Mouse (Mus musculus): ENCODE data around the gene Usp25. TPM values are rescaled to one million over a fixed set of nuclear protein-coding genes. Genes with fewer than 3 reads are reported as not detected.

Gene Usp25
- 14.9 and 17.2 TPM in 2 replicates for polyA plus RNA-seq (2012; rRNA removed)

- no peak for DNase-seq (ENCODE audit: low read depth)
Observed at GRCm38 (mm10) chr16:77013427-77014320, at the start of gene Usp25. Gene Usp25 (plus strand): TSS chr16:77013706.

GRCm38 (mm10) chr16:76967593-76968275 lies 45.8 kb upstream of the Usp25 start:
- DNase-seq (ENCODE audit: low read depth), result no peak

DNA sequence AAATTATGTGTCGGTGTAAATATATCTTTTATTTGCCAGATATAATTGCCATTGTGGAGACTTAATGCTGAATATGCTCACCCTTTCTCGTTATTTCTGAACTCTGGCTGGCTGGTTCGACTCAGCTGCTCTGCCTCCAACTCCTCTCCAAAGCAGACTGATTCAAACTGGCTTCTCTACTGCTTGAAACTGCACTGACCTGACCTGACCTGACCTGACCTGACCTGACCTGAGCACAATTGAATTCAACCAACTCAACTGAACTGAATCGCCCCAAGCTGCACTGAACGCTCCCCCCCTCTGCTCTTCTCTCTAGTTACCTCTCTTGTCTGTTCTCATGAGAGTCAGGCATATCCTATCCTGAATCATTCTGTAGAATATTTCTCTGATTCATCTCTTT lies 42.3 kb upstream of the Usp25 start:
- no peak for DNase-seq (ENCODE audit: low read depth)

DNA sequence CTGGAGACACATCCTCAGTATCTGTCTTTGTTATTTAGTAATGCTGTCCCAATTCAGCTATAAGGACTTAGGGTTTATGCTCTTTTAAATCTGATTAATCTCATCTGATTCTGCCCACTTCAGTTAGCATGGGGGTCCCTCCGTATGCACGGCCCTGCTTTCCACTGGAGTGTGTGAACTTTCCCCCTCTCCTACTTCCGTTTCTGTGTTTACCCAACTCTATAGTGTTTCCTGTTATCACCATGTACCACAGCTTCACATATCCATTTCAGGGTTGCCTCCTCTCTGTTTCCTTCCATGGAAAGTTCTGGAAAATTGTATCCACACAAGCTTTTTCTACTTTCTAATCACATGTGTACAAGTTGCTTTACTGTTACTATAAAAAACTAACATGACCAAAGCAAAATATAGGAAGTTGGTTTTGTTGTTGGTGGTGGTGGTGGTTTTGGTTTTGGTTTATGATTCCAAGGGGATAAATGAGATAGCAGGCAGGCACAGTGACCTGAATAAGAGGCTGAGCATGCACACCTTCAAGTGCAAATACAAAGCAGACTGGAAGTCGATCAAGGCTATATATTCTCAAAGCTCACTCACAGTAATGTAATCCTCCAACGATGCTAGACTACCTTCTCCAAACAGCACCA lies 36.6 kb upstream of the Usp25 start:
- no peak for DNase-seq (ENCODE audit: low read depth)

DNA sequence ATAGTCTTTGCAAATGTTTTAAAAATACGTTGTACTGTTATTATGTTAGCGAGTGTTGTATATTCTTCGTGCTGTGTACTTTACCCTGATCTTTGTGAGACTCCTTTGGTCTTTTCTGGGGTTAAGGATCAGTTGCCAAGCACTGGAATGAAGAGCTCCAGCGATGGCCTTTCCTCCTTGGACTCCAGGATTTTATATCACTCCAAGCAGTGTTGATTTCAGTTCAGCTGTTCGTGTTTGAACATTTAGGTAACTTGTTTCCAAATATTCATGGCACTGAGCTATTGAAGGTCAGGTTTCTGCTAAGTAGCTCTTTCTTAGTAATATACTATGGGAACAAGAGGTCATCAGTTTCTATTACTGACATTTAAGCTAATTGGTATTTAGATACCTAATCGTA lies 29.8 kb upstream of the Usp25 start:
- no peak for DNase-seq (ENCODE audit: low read depth)

DNA sequence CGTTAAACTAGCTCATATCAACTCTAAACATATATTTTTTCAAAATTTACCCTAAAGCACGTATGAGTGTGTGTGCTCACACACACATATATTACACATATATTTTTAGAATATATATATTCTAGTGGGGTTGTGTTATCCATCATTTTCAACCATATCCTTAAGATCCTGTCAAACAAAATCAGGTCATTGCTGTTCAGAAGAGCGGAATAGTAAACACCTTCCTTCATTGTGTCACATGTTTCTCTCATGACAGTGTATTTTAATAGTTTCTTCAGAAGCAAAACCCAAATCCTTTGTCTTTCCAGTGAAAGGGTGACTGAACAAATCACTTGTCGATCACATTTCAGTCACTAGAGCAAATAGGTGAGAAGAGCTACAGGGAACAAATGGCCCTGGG lies 25.8 kb upstream of the Usp25 start:
- DNase-seq (ENCODE audit: low read depth), result no peak

GRCm38 (mm10) chr16:77003900-77004299 lies 9.6 kb upstream of the Usp25 start:
- peak; percentile 89 for DNase-seq (ENCODE audit: low read depth)

GRCm38 (mm10) chr16:77009173-77009572 lies 4.3 kb upstream of the Usp25 start:
- DNase-seq (ENCODE audit: low read depth), result no peak

- DNase-seq (ENCODE audit: low read depth), result no peak
Observed at GRCm38 (mm10) chr16:77014321-77015211, 1.1 kb downstream of the Usp25 start.

DNA sequence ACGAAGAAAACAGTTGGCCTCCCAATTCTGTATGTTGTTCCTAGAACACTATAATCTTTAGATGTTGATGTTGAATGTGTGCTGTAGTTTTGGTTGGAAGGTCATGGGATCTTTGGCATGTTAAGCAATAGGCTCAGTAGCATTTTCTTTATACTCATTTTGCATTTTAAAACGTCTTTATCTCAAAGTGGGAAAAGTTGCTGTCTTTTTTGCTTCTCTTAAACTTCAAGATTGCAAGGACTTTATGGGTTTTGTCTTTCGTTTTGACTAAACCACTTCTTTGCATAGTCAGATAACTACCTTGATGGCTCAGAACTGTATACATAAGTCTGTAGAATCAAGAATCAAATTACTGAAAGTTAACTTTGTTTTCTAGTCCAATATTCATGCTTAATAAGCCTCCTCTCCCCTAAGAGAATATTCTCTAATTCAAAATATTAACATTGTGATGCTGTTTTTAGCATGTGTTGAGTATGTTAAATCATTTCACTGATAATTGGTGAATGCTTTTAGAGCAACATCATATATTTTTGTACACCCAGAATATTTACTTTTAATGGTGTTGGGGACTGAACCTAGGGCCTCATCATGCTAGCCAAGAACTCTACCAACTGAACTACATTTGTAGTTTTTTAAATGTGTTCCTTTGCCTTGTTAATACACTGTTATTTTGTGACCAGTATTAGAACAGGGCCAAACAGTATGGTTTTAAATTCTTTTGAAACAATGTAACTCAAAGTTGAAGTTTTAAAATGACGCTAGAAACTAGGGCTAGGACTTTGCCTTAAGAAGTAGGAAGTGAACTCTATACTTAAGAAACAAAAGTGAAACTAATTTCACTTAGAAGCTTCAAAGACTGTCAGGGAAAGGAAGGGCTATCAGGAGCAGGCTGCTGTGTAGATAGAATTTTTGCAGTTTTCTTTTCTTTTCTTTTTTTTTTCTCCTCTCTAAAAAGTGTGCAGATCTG lies 2.2 kb downstream of the Usp25 start:
- no peak for DNase-seq (ENCODE audit: low read depth)

DNA sequence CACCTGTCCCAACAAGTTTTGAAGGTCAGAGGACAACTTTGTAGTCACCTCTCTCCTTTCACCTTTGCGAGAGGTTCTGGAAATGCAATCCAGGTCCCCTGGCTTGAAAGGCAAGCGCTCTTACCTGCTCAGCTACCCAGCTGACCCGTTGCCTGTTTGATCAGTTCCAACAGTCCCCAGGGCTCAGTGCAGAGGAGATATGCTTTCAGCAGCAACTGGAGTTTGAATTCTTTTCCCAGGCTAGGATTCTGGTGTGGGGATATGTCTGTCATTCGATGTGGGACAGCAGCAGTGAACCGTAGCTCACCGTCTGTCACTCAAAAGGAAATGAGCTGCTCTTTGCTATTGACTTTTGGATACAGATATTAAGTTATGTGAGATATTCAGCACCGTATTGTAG lies 4.4 kb downstream of the Usp25 start:
- no peak for DNase-seq (ENCODE audit: low read depth)

GRCm38 (mm10) chr16:77020190-77020589 lies 6.7 kb downstream of the Usp25 start:
- DNase-seq (ENCODE audit: low read depth), result no peak

GRCm38 (mm10) chr16:77023627-77024379 lies 10.3 kb downstream of the Usp25 start:
- DNase-seq (ENCODE audit: low read depth), result no peak

GRCm38 (mm10) chr16:77026099-77026498 lies 12.6 kb downstream of the Usp25 start:
- DNase-seq (ENCODE audit: low read depth), result no peak

- DNase-seq (ENCODE audit: low read depth), result no peak
Observed at GRCm38 (mm10) chr16:77026933-77027332, 13.4 kb downstream of the Usp25 start.

GRCm38 (mm10) chr16:77027976-77028686 lies 14.6 kb downstream of the Usp25 start:
- no peak for DNase-seq (ENCODE audit: low read depth)

- no peak for DNase-seq (ENCODE audit: low read depth)
Observed at GRCm38 (mm10) chr16:77028687-77029417, 15.3 kb downstream of the Usp25 start.

DNA sequence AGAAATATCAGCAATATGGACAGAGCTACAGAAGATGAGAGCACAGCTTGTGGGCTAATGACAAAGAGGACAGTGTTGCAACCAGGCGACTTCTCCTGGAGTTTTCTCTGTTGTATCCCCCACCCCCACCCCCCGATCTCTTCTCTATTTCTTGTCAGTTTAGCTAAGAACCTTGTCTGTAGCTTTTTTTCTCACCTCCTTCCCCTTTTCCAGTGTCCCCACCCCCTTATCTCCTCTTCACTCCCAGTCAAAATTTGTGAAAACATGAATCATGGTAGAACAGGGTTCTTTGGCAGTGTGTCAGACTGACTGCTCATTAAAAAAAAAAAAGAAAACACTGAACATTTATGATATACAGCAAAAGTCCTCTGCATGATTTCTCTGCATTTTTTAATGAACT lies 16.9 kb downstream of the Usp25 start:
- DNase-seq (ENCODE audit: low read depth), result no peak

Measured in gonadal fat pad, adult 2 months (tissue).